Mouse (Mus musculus) cerebellum, adult 2 months (tissue): ENCODE data around the gene Mrpl36. TPM values are rescaled to one million over a fixed set of nuclear protein-coding genes. Genes with fewer than 3 reads are reported as not detected.
A peak's percentile ranks its signal among the peaks of the same experiment; 100 is the strongest.

Experiments used
- DNase-seq, 2 experiments: peaks; one replicate each; pipeline ENCODE4 v3.0.0; 2021
- H3K27ac ChIP-seq: fragments of 200-500 bp; 2 replicates; pipeline ENCODE4 v1.5.1; 2012; ENCODE audit warnings: low read length, control low read depth, inconsistent platforms; ENCODE audit not compliant: insufficient read depth
- H3K27me3 ChIP-seq: fragments of 200-500 bp; 2 replicates; pipeline ENCODE4 v1.6.1; 2012; ENCODE audit warnings: inconsistent platforms, mild to moderate bottlenecking, low read length, moderate library complexity; ENCODE audit not compliant: control insufficient read depth, insufficient read depth
- H3K4me1 ChIP-seq: fragments of 200-500 bp; 2 replicates; pipeline ENCODE4 v1.6.1; 2011; ENCODE audit warnings: low read length; ENCODE audit not compliant: control insufficient read depth, insufficient read depth
- H3K4me3 ChIP-seq: fragments of 200-500 bp; replicated peaks from 2 replicates; pipeline ENCODE3; 2011; ENCODE audit warnings: mild to moderate bottlenecking, low read depth, low read length, control low read depth; ENCODE audit not compliant: insufficient read depth
- CTCF ChIP-seq: fragments of 200-500 bp; IDR thresholded peaks from 2 replicates; pipeline ENCODE4 v1.5.1; 2011; ENCODE audit warnings: low read depth, mild to moderate bottlenecking, control low read depth, low read length, moderate library complexity, borderline replicate concordance; ENCODE audit not compliant: insufficient read depth
- POLR2A ChIP-seq: fragments of 200-500 bp; IDR thresholded peaks from 2 replicates; pipeline ENCODE4 v1.6.1; 2011; ENCODE audit warnings: low read length, control low read depth, borderline replicate concordance; ENCODE audit not compliant: insufficient read depth
- WGBS: fragments of 180-500 bp; shearing (Covaris S2); methylation state at CpG from one replicate; pipeline ENCODE4 v1.1.7; 2018; 5-methylcytosine and 5-hydroxymethylcytosine counted together
- polyA plus RNA-seq: library from polyadenylated mRNA; depleted of rRNA; stranded (reverse); fragments of >200 nt; gene quantifications from 2 replicates; pipeline ENCODE4 v1.2.3, GENCODE M21; 2012

Mrpl36 gene
- polyA plus RNA-seq, 1 experiment, result 74.3 TPM

DNA sequence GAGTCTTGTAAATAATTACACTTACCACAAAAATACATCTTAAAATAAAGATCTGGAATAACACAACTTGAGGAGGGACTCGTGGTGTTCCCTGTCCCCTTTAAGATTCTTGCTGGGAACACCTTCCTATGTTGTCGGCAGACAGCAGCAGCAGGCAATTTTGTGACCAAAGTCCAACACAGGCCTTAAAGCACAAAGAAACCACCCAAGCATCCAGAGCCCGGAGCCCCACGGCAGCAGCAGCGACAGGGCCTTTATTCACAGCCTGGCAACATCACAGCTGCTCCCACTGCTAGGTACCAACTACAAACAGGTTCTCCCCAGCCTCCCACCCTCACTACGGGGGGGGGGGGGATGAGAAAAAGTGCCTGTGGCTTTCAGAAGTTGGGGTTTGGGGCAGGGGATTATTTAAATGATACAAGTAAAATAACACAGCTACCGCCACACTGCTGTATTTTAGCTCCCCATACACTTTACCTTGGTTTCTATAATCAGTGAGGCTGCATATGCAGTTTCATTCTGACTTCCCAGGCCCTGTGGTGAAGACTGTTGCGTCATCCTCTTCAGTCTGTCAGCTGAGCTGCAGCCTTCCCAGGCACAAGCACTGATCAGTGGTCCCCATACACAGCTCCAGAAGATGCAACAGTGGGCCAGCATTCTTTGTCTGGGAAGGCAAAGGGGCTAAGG lies 22.8 kb upstream of the Mrpl36 start:
- H3K27me3 ChIP-seq, result no peaks in the 10 kb centered on the region
- whole genome bisulfite sequencing, result 35% methylated on average over 8 of the region's 8 CpGs
- H3K4me3 ChIP-seq, result no peak overlapping the region
- no peaks in the 10 kb centered on the region for H3K4me1 ChIP-seq
- H3K27ac ChIP-seq, result no peak overlapping the region
- TF ChIP-seq CTCF (no peak), POLR2A (no peak)
- DNase-seq, result no peak

- Histone ChIP-seq H3K27ac (no peak overlapping the region), H3K4me1 (no peaks in the 10 kb centered on the region), H3K27me3 (no peaks in the 10 kb centered on the region), H3K4me3 (no peak overlapping the region)
- 57% methylated on average over 4 of the region's 4 CpGs for WGBS
- no peak for TF ChIP-seq CTCF
- TF ChIP-seq POLR2A, result no peak
- no peak for DNase-seq
These were observed 22.3 kb upstream of the Mrpl36 start for GRCm38 (mm10) chr13:73306085-73306410.

DNA sequence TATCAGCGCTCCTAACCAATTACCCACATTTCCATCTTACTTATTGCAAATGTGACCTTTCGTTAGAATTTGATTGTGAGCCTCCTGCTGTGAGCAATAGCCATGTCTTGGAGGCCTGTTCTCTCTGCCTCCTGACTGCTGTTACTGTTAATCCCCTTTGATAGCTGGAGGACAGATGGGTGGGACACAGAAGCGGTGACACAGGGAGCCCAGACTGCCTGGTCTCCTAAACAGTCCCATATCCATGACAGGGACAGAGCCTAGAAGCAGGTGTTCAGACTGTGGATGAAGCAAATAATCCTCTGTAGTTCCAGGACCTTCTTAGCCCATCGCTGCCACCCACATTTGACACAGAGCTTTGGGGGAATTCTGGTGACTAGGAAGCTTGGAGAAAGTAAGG lies 21.9 kb upstream of the Mrpl36 start:
- no peak overlapping the region for H3K4me3 ChIP-seq
- no peak overlapping the region for H3K27ac ChIP-seq
- H3K4me1 ChIP-seq, result no peaks in the 10 kb centered on the region
- no peaks in the 10 kb centered on the region for H3K27me3 ChIP-seq
- WGBS, result 55% methylated on average over 4 of the region's 4 CpGs
- TF ChIP-seq CTCF (no peak), POLR2A (no peak)
- DNase-seq, result no peak

DNA sequence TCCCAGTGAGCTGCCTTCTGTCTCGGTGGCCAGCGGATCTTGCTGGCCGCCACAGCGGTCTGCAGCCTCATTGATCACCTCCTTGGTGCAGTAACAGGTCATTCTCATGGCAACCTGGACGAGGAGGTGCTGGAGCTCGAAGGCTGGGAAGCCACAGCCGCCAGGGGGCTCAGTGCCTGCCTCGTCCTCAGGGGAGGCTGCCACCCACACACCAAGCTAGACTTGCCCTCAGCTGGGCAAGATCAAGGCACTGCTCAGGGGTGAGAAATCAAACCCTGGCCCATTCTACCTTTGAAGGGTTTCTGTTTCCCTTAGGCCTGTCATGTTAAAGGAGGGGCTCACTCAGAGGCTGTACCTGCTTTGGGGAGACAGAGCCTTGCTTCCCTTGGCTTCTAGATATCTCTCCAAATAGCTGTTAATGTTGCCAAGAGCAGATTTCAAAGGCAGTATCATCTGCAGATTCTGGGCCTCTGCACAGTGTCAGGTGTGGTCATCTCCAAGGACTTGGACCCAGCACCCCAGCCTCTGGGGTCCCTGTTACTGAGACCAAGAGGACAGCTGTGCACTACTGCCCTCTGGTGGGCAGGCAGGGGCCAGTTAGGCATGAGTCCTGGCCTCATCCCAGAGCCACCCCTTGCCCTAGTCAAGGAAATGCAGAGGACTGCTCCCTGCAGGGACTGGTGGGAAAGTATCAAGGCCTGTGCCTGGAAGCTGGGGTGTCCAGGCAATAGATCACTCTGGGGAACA lies 18.0 kb upstream of the Mrpl36 start:
- H3K4me1 ChIP-seq, result no peaks in the 10 kb centered on the region
- no peak for DNase-seq
- H3K27me3 ChIP-seq, result no peaks in the 10 kb centered on the region
- no peak overlapping the region for H3K27ac ChIP-seq
- TF ChIP-seq POLR2A (no peak), CTCF (peak; percentile 33; the same call in 1 of the 2 replicates)
- WGBS, result 26% methylated on average over 8 of the region's 8 CpGs
- no peak overlapping the region for H3K4me3 ChIP-seq

DNA sequence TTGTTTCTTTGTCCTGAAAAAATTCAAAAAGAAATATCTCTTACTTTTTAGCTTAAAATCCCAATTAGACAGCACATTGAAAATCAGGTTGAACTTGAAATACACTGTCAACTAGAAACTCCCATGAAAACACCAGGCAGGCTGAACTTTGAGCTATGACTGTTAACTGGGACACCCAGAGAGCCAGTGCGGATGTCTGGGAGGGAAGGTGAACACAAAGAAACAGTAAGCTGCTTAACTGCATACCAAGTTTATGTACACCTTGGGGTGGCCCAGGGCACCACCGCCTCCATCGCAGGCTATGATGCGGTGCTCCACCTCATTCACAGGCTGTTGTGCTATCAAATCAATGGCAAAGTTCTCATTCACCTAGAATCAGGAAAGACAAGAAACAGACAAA lies 8.3 kb upstream of the Mrpl36 start:
- H3K27me3 ChIP-seq, result no peaks in the 10 kb centered on the region
- no peak overlapping the region for H3K4me3 ChIP-seq
- 98% methylated on average over 4 of the region's 4 CpGs for WGBS
- no peak overlapping the region for H3K27ac ChIP-seq
- no peaks in the 10 kb centered on the region; the same call in 1 of the 2 replicates for H3K4me1 ChIP-seq
- DNase-seq, result no peak
- no peak for TF ChIP-seq CTCF
- TF ChIP-seq POLR2A, result no peak

GRCm38 (mm10) chr13:73322626-73323025 lies 5.7 kb upstream of the Mrpl36 start:
- no peaks in the 10 kb centered on the region for H3K27me3 ChIP-seq
- H3K4me1 ChIP-seq, result peaks cover 6% of the 10 kb centered on the region
- 81% methylated on average over 10 of the region's 10 CpGs for WGBS
- H3K27ac ChIP-seq, result no peak overlapping the region
- TF ChIP-seq POLR2A, result no peak
- TF ChIP-seq CTCF, result no peak
- no peak for DNase-seq
- no peak overlapping the region for H3K4me3 ChIP-seq

DNA sequence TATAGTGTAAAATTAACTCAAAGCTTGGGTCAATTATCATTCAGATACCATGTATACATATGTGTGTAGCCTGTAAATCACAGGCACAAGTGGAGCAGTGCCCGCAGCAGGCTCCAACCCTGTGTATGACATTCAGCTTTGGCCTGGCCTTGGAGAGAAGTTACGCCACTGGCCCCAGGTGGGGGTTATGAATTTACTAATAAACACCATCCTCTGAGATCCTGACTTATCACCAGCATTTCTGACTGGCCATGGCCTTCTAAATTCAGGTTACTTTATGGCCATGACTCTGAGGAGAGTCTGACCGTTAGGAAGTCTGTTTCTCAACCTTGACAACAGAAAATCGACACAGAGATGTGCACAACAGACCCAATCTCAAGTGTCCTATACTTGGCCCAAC lies 4.9 kb upstream of the Mrpl36 start:
- TF ChIP-seq POLR2A (no peak), CTCF (no peak)
- no peaks in the 10 kb centered on the region for H3K27me3 ChIP-seq
- DNase-seq, result no peak
- H3K4me1 ChIP-seq, result peaks cover 6% of the 10 kb centered on the region
- no peak overlapping the region for H3K27ac ChIP-seq
- H3K4me3 ChIP-seq, result no peak overlapping the region
- WGBS, result 89% methylated on average over 4 of the region's 4 CpGs

DNA sequence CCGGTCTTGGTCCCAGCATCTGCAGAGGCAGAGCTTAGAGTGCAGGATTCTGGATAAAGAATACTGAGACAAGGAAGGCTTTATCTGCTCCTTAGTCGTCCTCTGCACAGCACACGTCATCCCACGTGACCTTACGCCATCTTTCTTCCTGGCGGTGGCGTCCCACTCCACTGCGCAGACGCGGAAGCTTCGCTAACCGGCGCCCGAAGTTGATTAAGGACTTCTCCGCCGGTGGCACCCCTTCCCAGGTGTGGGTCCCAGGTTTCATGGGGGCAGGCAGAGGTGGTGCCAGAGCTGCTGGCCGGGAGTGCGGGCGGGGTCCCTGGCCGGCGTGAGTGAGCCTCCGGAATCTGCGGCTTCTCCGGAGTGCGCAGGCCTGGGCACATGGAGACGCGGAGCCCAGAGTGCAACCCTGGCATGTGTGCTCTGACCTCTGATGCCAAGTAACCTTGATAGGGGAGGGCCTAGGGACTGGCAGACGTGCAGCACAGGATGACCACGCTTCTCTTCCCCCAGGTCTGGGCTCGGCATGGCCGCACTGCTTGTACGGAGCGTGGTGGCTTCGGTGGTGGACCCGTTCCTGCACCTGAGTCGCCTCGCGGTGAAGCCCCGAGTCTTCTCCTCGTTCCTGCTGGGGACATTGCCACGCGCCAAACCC lies 2.7 kb downstream of the Mrpl36 start:
- H3K27me3 ChIP-seq, result no peaks in the 10 kb centered on the region
- DNase-seq, result peak; percentile 89 to 91
- peak overlapping the region; percentile 24; the same call in 1 of the 2 replicates for H3K27ac ChIP-seq
- TF ChIP-seq CTCF (no peak), POLR2A (peak; percentile 66)
- H3K4me1 ChIP-seq, result no peaks in the 10 kb centered on the region; the same call in 1 of the 2 replicates
- H3K4me3 ChIP-seq, result peak overlapping the region; percentile 88
- under 1% methylated on average over 42 of the region's 42 CpGs for WGBS
